Mouse (Mus musculus): ENCODE results near the gene Eefsec.

Gene Eefsec

GRCm38 (mm10) chr6:88254082-88254481 is 192.3 kb downstream of the Eefsec start:
- DNase-seq = no peak

GRCm38 (mm10) chr6:88251798-88252478 is 194.4 kb downstream of the Eefsec start:
- DNase-seq = no peak

GRCm38 (mm10) chr6:88251396-88251795 is 194.9 kb downstream of the Eefsec start:
- DNase-seq = no peak

GRCm38 (mm10) chr6:88249231-88249630 is 197.1 kb downstream of the Eefsec start:
- no peak for DNase-seq

GRCm38 (mm10) chr6:88242604-88243003 is 203.7 kb downstream of the Eefsec start:
- DNase-seq = peak; percentile 19 to 27

GRCm38 (mm10) chr6:88236513-88236912 is 209.8 kb downstream of the Eefsec start:
- no peak for DNase-seq

GRCm38 (mm10) chr6:88235983-88236382 is 210.4 kb downstream of the Eefsec start:
- no peak for DNase-seq

GRCm38 (mm10) chr6:88235461-88235860 is 210.9 kb downstream of the Eefsec start:
- DNase-seq = no peak

- DNase-seq = no peak
These were observed 212.3 kb downstream of the Eefsec start for GRCm38 (mm10) chr6:88233996-88234395.

GRCm38 (mm10) chr6:88232221-88232620 is 214.1 kb downstream of the Eefsec start:
- DNase-seq = no peak

- no peak for DNase-seq
These were observed 214.5 kb downstream of the Eefsec start for GRCm38 (mm10) chr6:88231821-88232220.

GRCm38 (mm10) chr6:88229221-88229620 is 217.1 kb downstream of the Eefsec start:
- DNase-seq = no peak

- no peak for DNase-seq
These were observed 218.8 kb downstream of the Eefsec start for GRCm38 (mm10) chr6:88227537-88227936.

- DNase-seq = no peak
These were observed 219.8 kb downstream of the Eefsec start for GRCm38 (mm10) chr6:88226570-88226994.

- no peak for DNase-seq
These were observed 224.4 kb downstream of the Eefsec start, which contains the start of gene Dnajb8 for GRCm38 (mm10) chr6:88221968-88222367. Gene Dnajb8, plus strand, starts transcription at chr6:88222268.

GRCm38 (mm10) chr6:88219094-88219493 is 227.2 kb downstream of the Eefsec start:
- DNase-seq = no peak

- no peak for DNase-seq
These were observed 230.1 kb downstream of the Eefsec start for GRCm38 (mm10) chr6:88216199-88216598.

- no peak for DNase-seq
These were observed 230.5 kb downstream of the Eefsec start for GRCm38 (mm10) chr6:88215797-88216196.

GRCm38 (mm10) chr6:88210182-88210581 is 236.2 kb downstream of the Eefsec start:
- DNase-seq = no peak

- no peak for DNase-seq
These were observed 236.9 kb downstream of the Eefsec start for GRCm38 (mm10) chr6:88209453-88209852.

- DNase-seq = no peak
These were observed 238.0 kb downstream of the Eefsec start for GRCm38 (mm10) chr6:88208321-88208720.

GRCm38 (mm10) chr6:88207403-88208033 is 238.8 kb downstream of the Eefsec start:
- DNase-seq = no peak

All from thymus, postnatal 36 days (tissue).